Mouse (Mus musculus): ENCODE measurements at regions not wholly inside any gene's neighbourhood (a gene's known extent, or its start where the extent isn't known, plus 50 kb on each side); places are given as distances from the start of the nearest gene placed in this dataset.

GRCm38 (mm10) chr2:75514171-75514570, 144.9 kb upstream of the Hnrnpa3 start:
- TF ChIP-seq CTCF (IDR thresholded peaks at IDR 0.05; ENCODE audit: control insufficient read depth, insufficient read depth, insufficient read length) = no peak
- no peak for TF ChIP-seq MYOD1 (IDR thresholded peaks at IDR 0.05; ENCODE audit: control insufficient read depth, insufficient read length, low read depth)
- no peak for TF ChIP-seq MAX (IDR thresholded peaks at IDR 0.05)
- TF ChIP-seq FOSL1 (IDR thresholded peaks at IDR 0.05; ENCODE audit: insufficient read depth, low read length, poor library complexity, severe bottlenecking) = no peak
- TF ChIP-seq USF1 (IDR thresholded peaks at IDR 0.05; ENCODE audit: low read depth) = no peak
- no peak for TF ChIP-seq CEBPB (IDR thresholded peaks at IDR 0.05; ENCODE audit: low read depth)
- TF ChIP-seq MYOG (IDR thresholded peaks at IDR 0.05; ENCODE audit: control insufficient read depth, extremely low read depth, insufficient read length) = no peak

Data from C2C12 (cell line).